Mouse (Mus musculus): Measurements from ENCODE around the gene Iglon5.

Gene Iglon5

DNA sequence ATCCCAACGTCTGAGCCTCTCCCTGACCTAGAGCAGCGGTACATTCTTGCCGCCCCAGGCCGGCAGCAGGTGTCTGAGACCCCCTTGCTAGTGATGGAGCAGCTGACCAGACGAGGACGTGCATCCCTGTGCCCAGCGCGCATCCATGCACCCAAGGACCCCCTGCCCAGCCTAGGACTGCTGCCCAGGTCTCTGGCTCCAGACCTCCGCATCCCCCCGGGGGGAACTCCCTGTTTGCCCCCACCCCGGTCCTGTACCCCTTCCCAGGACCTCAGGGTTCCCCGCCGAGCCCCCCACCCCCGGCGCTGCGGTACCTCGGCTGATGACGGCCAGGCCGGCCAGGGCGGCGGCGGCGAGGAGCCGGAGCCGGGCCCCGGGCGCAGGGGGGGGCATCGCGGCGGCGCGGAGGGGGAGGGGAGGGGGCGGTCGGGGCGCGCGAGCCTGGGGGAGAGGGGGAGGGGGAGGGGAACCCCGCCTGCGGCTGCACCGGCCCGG, at the start of gene Iglon5:
Iglon5 (minus strand) TSS at position 445 of the 495 bp plus-strand sequence.
- DNase-seq (ENCODE audit: low read depth, low spot score), result no peak

DNA sequence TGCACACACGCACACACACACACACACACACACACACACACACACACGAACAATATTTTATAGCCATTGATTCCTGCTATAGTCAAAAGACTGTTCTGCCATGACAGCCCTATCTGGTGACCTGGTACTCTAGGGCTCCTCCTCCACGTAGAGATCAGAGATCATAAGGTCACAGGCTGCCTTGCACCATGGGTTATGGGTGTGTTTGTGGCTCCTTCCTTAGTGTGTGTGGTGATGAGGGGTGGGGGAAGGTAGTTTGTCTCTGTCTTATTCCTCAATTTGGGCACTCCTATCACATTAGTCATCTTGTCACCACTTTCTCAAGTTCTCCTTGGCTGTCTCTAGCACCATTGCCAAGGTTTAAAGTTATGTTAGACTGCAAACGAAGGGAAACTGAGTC, 48.6 kb upstream of the Iglon5 start:
- no peak for DNase-seq (ENCODE audit: low read depth, low spot score)

DNA sequence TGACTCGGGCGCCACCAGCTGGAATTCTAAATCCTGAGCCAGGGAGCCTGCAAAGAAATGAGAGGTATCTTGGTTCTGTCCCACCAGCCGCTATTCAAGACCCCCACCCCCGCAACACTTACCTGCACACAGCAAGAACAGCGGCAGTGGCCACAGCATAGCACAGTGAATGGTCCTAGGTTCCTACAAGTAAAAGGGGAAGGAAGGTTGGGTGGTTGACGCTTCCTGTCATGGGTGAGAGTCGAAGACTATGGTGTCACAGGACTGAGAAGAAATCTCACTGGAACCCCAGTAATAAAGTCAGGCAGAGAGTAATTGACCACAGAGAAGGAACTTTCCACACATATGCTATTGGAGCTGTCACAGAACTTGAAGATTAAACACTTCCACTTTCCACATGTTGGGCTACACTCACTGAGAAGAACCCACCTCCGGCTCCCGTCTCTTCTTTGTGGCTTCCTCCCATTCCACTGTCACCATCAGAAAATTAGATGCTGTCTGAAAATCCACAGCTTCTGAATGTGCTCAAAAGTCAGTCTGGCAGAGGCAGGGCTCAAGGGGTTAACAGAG, 43.1 kb upstream of the Iglon5 start:
- no peak for DNase-seq (ENCODE audit: low read depth, low spot score)

DNA sequence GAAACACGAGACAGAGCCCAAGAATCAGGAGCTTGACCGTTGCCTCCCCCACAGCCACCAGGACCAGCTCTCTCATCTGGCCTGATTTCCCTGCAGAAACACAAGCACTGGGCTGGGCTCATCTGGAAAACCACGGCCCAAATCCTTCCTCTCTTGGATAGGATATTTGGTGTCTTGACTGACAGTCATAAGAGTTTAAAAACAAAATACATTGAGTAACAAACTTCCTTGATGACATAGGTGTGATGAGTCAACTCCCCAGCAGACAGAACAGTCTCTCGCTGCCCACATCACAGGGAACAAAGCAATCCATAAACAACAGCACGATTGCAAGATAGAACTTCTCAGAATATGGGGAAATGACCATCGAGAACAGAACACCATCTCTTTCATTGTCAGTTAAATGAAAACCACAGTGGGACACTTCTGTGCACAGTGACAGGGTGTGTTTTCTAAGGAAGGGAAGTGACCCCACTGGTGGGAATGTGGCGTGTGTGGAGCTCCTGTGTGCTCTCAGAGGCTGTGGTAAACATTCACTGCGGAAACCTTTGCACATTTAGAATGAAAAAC, 40.4 kb upstream of the Iglon5 start:
- DNase-seq (ENCODE audit: low read depth, low spot score), result no peak

DNA sequence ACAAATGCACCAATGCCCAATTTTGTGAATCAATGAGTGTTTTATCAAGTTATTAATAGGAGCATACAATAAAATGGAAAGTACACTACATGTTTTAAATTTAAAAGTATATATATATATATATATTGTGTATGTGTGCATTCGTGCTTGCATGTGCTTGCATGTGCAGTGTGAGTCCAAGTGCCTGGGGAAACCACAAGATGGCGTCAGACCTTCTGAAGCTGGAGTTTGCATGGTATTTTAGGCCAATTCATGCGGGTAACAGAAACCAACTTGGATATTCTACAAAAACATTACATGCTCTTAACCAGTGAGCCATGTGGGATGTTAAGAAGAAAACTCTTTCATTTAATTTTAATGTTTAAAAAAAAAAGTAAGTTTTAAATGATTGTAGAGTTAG, 35.4 kb upstream of the Iglon5 start:
- peak; percentile 35 for DNase-seq (ENCODE audit: low read depth, low spot score)

DNA sequence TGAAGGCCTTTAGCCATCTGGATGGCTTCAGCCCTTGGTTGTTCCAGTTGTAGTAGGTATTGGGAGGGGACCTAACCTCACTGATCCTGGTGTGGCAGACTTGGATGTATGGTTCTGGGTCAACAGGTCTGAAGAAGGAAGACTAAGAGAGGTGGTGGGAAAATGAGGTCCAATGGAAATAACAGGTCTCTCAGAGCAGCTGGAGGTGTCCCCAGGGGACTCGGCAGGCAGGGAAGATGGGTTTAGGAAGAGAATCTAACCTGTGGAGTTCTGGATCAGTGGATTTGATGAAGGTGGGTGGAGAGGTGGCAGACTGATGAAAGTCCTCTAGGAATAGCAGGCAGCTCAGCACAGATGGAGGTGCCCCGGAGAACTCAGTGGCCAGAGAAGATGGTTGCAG, 32.9 kb upstream of the Iglon5 start:
- DNase-seq (ENCODE audit: low read depth, low spot score), result no peak

DNA sequence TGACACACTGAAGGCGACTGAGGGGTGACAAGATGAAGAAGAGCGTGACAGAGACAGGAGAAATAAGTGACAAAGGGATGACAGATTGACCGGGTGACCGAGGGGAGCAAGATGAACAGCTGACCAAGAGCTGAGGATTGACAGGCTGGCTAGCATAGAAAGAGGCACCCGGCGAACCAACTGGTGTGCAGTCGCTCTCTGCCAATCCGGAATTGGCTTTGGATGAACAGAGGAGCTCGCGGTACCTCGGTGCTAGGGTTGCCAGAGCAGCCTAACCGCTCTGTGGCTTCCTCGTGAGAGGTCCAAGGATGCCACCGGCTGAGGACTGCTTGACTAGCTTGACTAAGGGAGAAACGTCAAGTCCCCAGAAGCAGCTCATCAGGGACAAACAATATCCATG, 28.5 kb upstream of the Iglon5 start:
- DNase-seq (ENCODE audit: low read depth, low spot score), result no peak

DNA sequence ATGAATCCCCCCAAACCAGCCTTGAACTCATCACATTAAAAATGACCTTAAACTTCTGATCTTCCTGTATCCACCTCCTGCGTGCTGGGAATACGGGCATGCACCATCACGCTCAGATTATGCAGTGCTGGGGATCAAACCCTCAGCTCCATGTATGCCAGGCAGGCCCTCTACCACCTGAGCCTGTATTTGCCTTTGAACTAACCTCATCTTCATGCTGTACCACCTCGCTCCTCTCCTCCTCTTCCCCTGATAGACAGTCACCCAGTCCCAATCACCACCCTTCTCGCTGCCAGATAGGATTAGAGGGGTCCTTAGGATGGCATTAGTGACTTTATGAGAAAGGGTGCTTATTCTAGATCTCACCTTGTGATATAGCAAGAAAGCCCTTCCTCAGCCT, 25.2 kb upstream of the Iglon5 start:
- DNase-seq (ENCODE audit: low read depth, low spot score), result no peak

DNA sequence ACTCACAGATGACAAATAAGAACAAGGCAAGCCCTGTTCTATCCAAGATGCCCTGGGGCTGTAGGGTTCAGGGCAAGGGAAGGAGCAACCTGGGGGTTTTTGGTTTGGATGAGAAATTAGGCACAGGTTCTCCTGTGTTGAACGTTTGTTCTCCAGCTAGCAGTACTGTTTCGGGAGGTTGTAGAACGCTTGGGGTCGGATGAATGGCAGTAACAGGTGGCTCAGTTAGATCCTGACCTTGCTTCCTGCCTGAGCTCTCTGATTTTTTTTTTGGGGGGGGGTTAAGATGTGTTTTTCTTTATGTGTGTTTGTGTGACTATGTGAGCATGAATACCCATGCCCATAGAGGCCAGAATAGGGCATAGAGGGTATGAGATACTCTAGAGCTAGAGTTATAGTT, 22.6 kb upstream of the Iglon5 start:
- no peak for DNase-seq (ENCODE audit: low read depth, low spot score)

DNA sequence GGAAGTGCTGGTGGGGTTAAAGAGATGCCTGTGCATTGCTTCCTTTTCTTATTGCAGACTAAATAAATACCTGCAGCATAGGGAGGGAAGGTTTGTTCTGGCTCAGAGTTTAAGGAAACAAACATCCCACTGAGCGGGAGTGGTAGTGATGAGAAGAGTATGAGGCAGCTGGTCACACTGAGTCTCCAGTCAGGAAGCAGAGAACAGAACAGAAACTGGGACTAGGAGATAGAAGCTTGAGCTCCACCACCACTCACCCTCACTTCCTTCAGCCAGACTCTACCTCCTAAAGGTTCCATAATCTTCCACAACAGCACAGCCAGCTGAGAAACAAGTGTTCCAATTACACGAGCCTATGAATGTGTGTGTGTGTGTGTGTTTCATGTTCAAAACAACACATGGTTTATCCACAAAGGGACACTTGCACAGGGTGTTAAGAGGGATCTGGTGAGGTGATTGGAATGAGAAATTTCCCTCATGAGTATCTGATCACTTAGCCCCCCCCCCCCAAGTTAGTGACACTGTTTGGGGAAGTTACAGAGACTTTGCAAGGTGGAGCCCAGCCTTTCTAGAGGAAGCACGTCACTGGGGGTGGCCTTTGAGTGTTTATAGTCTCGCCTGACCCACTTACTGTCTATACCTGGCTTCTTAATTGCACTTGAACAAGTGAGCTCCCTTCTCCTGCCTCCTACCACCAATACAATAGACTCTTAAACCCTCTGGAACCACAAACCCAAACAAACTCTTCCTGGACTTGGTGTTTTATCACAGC, 22.0 kb upstream of the Iglon5 start:
- no peak for DNase-seq (ENCODE audit: low read depth, low spot score)

DNA sequence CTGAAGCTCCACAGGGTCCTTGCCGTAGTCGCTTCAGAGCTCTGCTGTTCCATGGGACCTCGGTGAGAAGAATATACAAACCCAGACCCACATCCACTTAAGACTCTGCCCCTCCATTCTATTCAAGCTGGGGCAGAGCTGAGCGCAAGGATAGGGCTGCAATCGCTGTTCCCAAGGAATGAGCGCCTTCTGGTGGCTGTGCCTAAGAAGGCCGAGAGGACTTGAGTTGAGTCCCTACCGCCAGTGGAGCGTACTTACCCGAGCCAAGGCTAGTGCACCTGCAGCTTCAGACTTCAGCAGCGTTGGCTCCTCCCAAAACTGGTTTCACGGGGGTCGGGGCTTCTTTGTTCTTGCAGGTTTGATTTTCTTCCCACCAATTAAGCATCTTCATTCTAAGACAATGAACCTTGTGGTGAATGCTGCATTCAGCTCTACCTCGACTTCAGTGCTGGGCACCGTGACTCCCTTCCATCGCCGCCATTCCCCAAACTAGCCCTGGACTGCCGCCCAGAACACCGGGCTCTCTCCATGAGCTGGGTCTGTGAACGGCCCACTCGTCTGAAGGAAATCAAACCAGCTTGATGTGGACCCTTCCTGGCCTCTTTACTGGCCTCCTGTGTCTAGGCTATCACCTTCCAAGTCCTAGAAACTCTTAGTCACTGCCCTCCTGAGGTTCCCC, 5.6 kb upstream of the Iglon5 start:
- DNase-seq (ENCODE audit: low read depth, low spot score), result peak; percentile 67

DNA sequence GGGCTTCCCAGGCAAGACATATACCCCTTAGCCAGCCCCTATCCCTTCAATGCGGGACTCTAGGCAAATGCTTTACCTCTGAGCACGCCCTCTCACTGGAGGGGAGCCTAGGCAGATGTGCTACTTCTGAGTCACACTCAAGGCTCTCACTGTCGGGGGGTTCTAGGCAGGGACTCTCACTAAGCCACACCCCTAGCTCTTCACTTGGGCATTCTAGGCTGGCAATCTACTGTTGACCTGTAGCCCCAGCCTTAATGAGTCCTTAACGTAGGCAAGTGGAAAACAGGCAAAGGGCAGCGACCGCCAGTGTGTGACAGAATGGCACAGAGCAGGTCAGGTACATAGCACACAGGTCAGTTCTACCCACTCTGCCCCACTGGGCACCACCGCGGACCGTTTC, 986 bp upstream of the Iglon5 start:
- DNase-seq (ENCODE audit: low read depth, low spot score), result no peak

DNA sequence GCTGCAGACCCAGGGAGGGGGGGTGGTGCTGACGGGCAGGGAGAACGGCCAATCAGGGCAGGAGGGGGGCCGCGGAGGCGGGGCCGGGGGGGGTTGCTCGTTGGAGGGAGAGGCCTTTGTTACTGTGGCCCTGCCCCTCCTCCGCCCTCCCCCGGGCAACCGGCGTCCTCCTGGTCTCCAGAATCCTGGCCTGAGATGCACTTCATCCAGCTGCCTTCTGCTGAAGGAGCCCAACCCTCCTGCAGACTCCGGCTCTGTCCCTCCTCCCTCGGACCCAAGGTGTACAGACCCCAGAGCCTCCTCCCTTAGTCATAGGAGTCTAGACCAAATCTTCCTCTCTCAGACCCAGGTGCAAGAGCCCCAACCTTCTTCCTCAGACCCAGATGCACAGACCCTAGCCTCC, 308 bp upstream of the Iglon5 start:
- DNase-seq (ENCODE audit: low read depth, low spot score), result no peak

DNA sequence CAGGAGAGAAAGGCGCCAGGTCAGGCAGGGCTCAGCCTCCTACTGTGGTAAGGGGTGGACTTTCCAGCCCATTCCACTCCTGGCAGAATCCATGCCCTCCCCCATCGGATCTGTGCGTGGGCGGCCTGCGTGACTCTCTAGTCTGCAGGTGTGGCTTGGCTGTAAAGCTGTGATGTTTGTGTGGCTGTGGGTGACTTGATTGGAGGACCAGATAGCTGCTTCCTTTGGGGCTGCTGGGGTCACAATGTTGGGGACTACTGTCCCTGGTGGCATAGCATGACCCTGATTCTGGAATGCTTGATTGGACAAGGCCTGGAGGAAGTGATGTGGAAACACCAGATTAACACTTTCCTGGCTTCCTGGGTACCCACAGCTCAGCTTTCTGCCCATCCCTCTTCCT, 1.2 kb downstream of the Iglon5 start:
- DNase-seq (ENCODE audit: low read depth, low spot score), result no peak

DNA sequence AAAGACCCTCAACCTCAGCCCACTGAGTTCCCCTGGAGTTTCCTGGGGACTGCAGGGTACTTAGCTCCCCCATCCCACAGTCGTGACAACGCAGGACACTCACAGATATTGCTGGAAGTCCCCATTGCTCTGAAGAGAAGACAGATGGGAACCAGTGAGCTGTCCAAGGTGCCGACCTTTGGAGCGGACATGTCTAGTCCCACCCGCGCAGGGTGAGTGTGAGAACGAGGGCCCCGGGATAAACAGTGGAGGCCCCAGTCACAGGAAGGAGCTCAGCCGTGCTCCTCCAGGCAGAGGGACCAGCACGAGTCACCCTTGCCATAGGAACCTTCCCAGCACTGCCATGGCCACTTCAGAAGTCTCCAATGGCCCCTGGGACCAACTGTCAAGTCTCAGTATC, 6.6 kb downstream of the Iglon5 start:
- DNase-seq (ENCODE audit: low read depth, low spot score), result no peak

DNA sequence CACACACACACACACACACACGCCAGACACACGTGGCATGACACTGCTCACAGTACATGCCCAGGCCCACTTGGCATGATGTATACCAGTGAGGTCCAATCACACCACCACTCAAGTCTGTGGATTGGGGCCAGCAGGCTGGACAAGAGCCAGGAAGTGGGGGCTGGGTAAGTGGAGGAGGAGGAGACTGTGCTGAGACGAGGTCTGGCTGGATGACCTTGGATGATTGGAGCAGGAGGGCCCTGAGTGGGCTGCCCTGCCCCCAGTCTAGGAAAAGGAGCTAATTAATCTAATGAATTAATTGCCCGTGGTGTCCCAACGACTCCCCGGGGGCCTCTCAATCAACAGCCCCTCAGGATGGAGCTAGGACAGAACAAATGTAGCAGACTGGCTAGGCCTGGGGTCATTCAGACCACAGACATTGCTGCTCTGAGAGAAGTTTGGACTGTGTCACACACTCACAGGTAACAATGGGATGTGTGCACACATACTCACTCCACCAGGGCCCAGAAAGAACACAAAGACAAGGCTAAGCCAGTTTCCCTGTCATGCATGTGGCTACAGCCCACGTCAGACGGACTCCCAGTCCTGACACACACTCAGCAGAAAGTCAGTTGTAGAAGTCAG, 7.7 kb downstream of the Iglon5 start:
- DNase-seq (ENCODE audit: low read depth, low spot score), result no peak

DNA sequence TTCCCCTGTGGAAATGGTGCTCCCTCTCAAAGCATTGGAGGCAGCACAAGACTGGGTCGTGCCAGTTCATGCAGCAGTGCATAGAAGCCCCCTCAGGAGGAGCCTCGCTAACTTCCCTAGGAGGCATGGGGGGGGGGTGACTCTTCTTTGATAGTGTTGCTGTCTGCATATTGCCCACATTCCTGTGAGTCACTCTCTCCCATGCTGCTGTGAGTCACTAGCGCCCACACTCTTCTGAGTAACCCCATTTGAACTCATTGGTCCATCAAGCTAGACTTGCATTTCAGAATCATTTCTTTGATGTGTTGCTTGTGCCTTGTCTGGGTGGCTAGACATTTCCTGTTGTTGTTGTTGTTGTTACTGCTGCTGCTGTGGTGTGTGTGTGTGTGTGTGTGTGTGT, 8.7 kb downstream of the Iglon5 start:
- peak; percentile 70 for DNase-seq (ENCODE audit: low read depth, low spot score)

DNA sequence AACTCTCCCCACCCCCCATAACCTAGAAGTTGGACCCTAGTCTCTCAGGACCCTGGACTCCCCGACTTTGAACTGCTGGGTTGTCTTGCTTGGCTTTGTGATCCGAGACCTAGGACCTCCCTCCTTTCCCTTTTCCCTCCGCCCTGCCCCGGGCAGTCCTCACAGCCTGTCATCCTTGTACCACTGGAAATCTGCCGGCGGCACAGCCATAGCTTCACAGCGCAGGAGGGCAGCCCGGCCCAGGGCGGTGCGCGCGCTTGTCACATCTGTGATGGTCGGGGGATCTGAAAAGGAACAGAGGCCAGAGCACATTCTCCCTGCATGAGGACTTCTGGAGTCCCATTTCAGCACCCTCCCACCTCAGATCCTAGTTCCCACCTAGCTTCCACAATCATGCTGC, 13.5 kb downstream of the Iglon5 start:
- no peak for DNase-seq (ENCODE audit: low read depth, low spot score)

DNA sequence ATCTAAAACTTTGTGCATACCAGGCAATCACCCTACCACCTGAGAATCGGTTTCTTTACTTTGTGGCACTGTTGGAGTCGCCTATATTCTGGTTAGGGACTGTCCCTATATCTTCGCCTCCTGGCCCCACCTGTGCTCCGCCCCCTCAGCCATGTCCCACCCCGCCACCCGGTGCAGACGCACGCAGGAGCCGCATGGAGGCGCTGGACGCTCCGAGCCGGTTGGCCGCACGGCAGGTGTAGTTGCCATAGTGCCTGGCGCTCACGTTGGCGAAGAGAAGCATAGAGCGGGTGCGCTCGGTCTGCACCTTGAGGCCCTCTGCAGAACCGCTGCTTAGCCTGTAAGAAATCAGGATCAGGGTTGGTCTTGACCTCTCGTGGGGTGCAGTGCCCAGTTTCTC, 14.2 kb downstream of the Iglon5 start:
- peak; percentile 81 for DNase-seq (ENCODE audit: low read depth, low spot score)

DNA sequence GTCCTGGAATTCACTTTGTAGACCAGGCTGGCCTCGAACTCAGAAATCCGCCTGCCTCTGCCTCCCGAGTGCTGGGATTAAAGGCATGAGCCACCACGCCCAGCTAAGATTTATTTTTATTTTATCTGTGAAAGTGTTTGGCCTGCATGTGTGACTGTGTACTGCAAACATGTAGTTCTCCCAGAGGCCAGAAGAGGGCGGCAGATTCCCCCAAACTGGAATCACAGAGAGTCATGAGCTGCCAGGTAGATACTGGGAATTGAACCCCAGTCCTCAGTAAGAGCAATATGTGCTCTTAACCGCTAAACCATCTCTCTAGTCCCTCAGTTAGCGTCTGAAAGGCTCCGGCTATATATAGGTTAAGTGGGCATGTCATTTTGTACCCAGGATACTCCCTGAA, 19.5 kb downstream of the Iglon5 start:
- DNase-seq (ENCODE audit: low read depth, low spot score), result peak; percentile 78

DNA sequence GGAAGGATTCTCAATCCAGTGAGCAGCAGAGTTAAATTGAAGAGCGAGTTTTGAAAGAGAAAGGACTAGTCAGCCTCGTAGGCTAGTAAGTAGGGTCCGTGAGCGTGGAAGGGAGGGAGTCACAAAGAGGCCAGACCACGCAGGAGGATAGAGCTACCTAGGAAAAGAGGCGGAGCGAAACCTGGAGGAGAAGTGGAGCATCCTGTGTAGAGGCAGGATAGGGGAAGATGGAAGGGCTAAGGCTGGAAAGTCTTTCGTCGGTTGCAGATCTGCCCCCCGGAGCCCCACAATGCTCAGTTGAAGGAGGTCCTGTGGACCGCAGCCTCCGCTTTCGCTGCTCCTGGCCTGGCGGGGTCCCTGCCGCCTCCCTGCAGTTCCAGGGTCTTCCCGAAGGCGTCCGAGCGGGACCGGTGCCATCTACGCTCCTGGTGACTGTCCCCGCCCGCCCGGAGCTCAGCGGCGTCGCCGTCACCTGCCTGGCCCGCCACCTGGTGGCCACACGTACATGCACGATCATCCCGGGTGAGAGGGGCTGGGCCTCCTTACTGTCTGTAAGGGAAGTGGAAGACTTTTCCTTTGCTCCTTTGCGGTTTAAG, 23.7 kb downstream of the Iglon5 start:
- peak; percentile 94 for DNase-seq (ENCODE audit: low read depth, low spot score)

Measured in CD4-positive, CD25-positive, alpha-beta regulatory T cell, adult 2 months (primary cell).